Mouse (Mus musculus) intestine, embryonic 14.5 days (tissue): ENCODE measurements around the gene Susd2. TPM values are rescaled to one million over a fixed set of nuclear protein-coding genes. Genes with fewer than 3 reads are reported as not detected.
A peak's percentile ranks its signal among the peaks of the same experiment; 100 is the strongest.

Experiments
- ATAC-seq: fragments of 200-750 bp; cut with Nextera tagmentation; replicated peaks from 2 replicates; pipeline ENCODE4 v1.8.0; 2017; ENCODE audit warnings: low read depth, moderate number of reproducible peaks, moderate TSS enrichment, moderate library complexity; ENCODE audit not compliant: low FRiP score, low TSS enrichment
- DNase-seq: peaks from one replicate; pipeline ENCODE4 v3.0.0-alpha.2; 2018; ENCODE audit warnings: low spot score
- H3K27ac ChIP-seq: fragments of 300-500 bp; sonication (generic); 2 replicates; pipeline ENCODE4 v1.5.1; 2014; ENCODE audit warnings: low read depth, mild to moderate bottlenecking, control low read depth
- H3K27me3 ChIP-seq: fragments of 300-500 bp; sonication (generic); replicated peaks from 2 replicates; pipeline ENCODE4 v1.6.1; 2014; ENCODE audit warnings: low read length, control low read depth; ENCODE audit not compliant: control insufficient read depth, insufficient read depth
- H3K36me3 ChIP-seq: fragments of 300-500 bp; sonication (generic); 2 replicates; pipeline ENCODE4 v1.6.1; 2014; ENCODE audit warnings: low read length, control low read depth; ENCODE audit not compliant: control insufficient read depth, insufficient read depth
- H3K4me1 ChIP-seq: fragments of 300-500 bp; sonication (generic); replicated peaks from 2 replicates; pipeline ENCODE4 v1.6.1; 2014; ENCODE audit warnings: low read length, control low read depth, mixed read lengths; ENCODE audit not compliant: control insufficient read depth, insufficient read depth
- H3K4me2 ChIP-seq: fragments of 300-500 bp; sonication (generic); 2 replicates; pipeline ENCODE4 v1.6.1; 2014; ENCODE audit warnings: low read length
- H3K4me3 ChIP-seq: fragments of 300-500 bp; sonication (generic); 2 replicates; pipeline ENCODE4 v1.5.1; 2014; ENCODE audit warnings: low read depth, low read length, control low read depth, mixed read lengths
- H3K9ac ChIP-seq: fragments of 300-500 bp; sonication (generic); 2 replicates; pipeline ENCODE4 v1.6.1; 2014; ENCODE audit warnings: mild to moderate bottlenecking, low read length
- H3K9me3 ChIP-seq: fragments of 300-500 bp; sonication (generic); 2 replicates; pipeline ENCODE4 v1.6.1; 2016; ENCODE audit warnings: low read length, control low read depth; ENCODE audit not compliant: control insufficient read depth
- WGBS: fragments of 180-500 bp; shearing (Covaris S2); extraction: QIAGEN DNeasy Blood & Tissue Kit; methylation state at CpG from one replicate; pipeline ENCODE4 v1.1.7; 2014; 5-methylcytosine and 5-hydroxymethylcytosine counted together
- polyA plus RNA-seq: library from polyadenylated mRNA; unstranded; fragments of >200 nt; fragmentation: Nextera tagmentation; extraction: Ambion mirVana; gene quantifications from 2 replicates; pipeline ENCODE4 v1.2.1, GENCODE M21; 2014

The Susd2 gene
- polyA plus RNA-seq, 1 experiment from 2014 or later = 13.0 TPM

GRCm38 (mm10) chr10:75676819-75677565 lies 33.2 kb upstream of the Susd2 start:
- Histone ChIP-seq H3K9ac (no peak overlapping the region), H3K27ac (peak overlapping the region; percentile 80), H3K4me2 (peak overlapping the region; percentile 11; the same call in 1 of the 2 replicates), H3K9me3 (no peaks in the 10 kb centered on the region), H3K4me3 (no peak overlapping the region), H3K27me3 (no peaks in the 10 kb centered on the region), H3K4me1 (peaks cover 20% of the 10 kb centered on the region), H3K36me3 (peaks cover 19% of the 10 kb centered on the region)
- DNase-seq (no peak), ATAC-seq (no peak)
- 49% methylated on average over 7 of the region's 7 CpGs for WGBS

GRCm38 (mm10) chr10:75676286-75676685 lies 32.5 kb upstream of the Susd2 start:
- H3K4me3 ChIP-seq = no peak overlapping the region
- no peak overlapping the region for H3K9ac ChIP-seq
- H3K36me3 ChIP-seq = peaks cover 17% of the 10 kb centered on the region
- WGBS = 87% methylated on average over 2 of the region's 2 CpGs
- DNase-seq (no peak), ATAC-seq (no peak)
- H3K4me2 ChIP-seq = peak overlapping the region; percentile 11; the same call in 1 of the 2 replicates
- no peaks in the 10 kb centered on the region for H3K27me3 ChIP-seq
- H3K4me1 ChIP-seq = peaks cover 20% of the 10 kb centered on the region
- no peaks in the 10 kb centered on the region for H3K9me3 ChIP-seq
- H3K27ac ChIP-seq = peak overlapping the region; percentile 80

- no peaks in the 10 kb centered on the region for H3K27me3 ChIP-seq
- no peaks in the 10 kb centered on the region for H3K9me3 ChIP-seq
- H3K4me2 ChIP-seq = no peak overlapping the region
- ATAC-seq (no peak), DNase-seq (no peak)
- H3K9ac ChIP-seq = no peak overlapping the region
- H3K4me1 ChIP-seq = peaks cover 20% of the 10 kb centered on the region
- no peak overlapping the region for H3K4me3 ChIP-seq
- H3K36me3 ChIP-seq = peaks cover 23% of the 10 kb centered on the region
- 89% methylated on average over 8 of the region's 8 CpGs for WGBS
- no peak overlapping the region for H3K27ac ChIP-seq
These were observed 31.8 kb upstream of the Susd2 start for GRCm38 (mm10) chr10:75675594-75675993.

GRCm38 (mm10) chr10:75669936-75670335 lies 26.1 kb upstream of the Susd2 start:
- no peak for DNase-seq
- Histone ChIP-seq H3K4me3 (no peak overlapping the region), H3K27me3 (peaks cover 5% of the 10 kb centered on the region; the same call in 1 of the 2 replicates), H3K4me2 (no peak overlapping the region), H3K9ac (no peak overlapping the region), H3K9me3 (no peaks in the 10 kb centered on the region), H3K27ac (no peak overlapping the region), H3K36me3 (peaks cover 29% of the 10 kb centered on the region), H3K4me1 (peaks cover 17% of the 10 kb centered on the region)
- WGBS = 95% methylated on average over 1 of the region's 1 CpGs
- ATAC-seq = no peak

- Histone ChIP-seq H3K9ac (peak overlapping the region; percentile 74), H3K36me3 (peaks cover 25% of the 10 kb centered on the region), H3K4me2 (peak overlapping the region; percentile 89), H3K9me3 (no peaks in the 10 kb centered on the region), H3K27ac (peak overlapping the region; percentile 69; the same call in 1 of the 2 replicates), H3K4me1 (peaks cover 17% of the 10 kb centered on the region), H3K4me3 (peak overlapping the region; percentile 65), H3K27me3 (peaks cover 5% of the 10 kb centered on the region; the same call in 1 of the 2 replicates)
- 1% methylated on average over 23 of the region's 23 CpGs for WGBS
- DNase-seq (no peak), ATAC-seq (peak; percentile 41)
These were observed 24.1 kb upstream of the Susd2 start for GRCm38 (mm10) chr10:75667911-75668270.

GRCm38 (mm10) chr10:75667115-75667910 lies 23.5 kb upstream of the Susd2 start:
- H3K27ac ChIP-seq = peak overlapping the region; percentile 69
- peaks cover 17% of the 10 kb centered on the region for H3K4me1 ChIP-seq
- DNase-seq = peak; percentile 86
- H3K36me3 ChIP-seq = peaks cover 31% of the 10 kb centered on the region
- peak; percentile 83 for ATAC-seq
- peaks cover 5% of the 10 kb centered on the region; the same call in 1 of the 2 replicates for H3K27me3 ChIP-seq
- H3K9me3 ChIP-seq = no peaks in the 10 kb centered on the region
- H3K4me2 ChIP-seq = peak overlapping the region; percentile 89
- whole genome bisulfite sequencing = 1% methylated on average over 61 of the region's 63 CpGs
- peak overlapping the region; percentile 74 for H3K9ac ChIP-seq
- H3K4me3 ChIP-seq = peak overlapping the region; percentile 65

GRCm38 (mm10) chr10:75666451-75667030 lies 22.7 kb upstream of the Susd2 start:
- WGBS = 36% methylated on average over 4 of the region's 4 CpGs
- Histone ChIP-seq H3K9me3 (no peaks in the 10 kb centered on the region), H3K4me2 (peak overlapping the region; percentile 89), H3K9ac (peak overlapping the region; percentile 74), H3K4me1 (peaks cover 17% of the 10 kb centered on the region), H3K36me3 (peaks cover 38% of the 10 kb centered on the region), H3K4me3 (peak overlapping the region; percentile 65), H3K27ac (no peak overlapping the region), H3K27me3 (peaks cover 5% of the 10 kb centered on the region; the same call in 1 of the 2 replicates)
- ATAC-seq = 0 out of 2 replicates have a peak, but pooled peaks have one; percentile 2
- no peak for DNase-seq

GRCm38 (mm10) chr10:75664673-75665270 lies 21.0 kb upstream of the Susd2 start:
- no peak overlapping the region for H3K4me2 ChIP-seq
- H3K4me1 ChIP-seq = peaks cover 17% of the 10 kb centered on the region
- H3K27ac ChIP-seq = no peak overlapping the region
- ATAC-seq (no peak), DNase-seq (no peak)
- peaks cover 35% of the 10 kb centered on the region; the same call in 1 of the 2 replicates for H3K36me3 ChIP-seq
- no peak overlapping the region for H3K9ac ChIP-seq
- 92% methylated on average over 6 of the region's 6 CpGs for WGBS
- H3K4me3 ChIP-seq = no peak overlapping the region
- no peaks in the 10 kb centered on the region for H3K9me3 ChIP-seq
- H3K27me3 ChIP-seq = peaks cover 5% of the 10 kb centered on the region; the same call in 1 of the 2 replicates
